Mouse (Mus musculus): Measurements from ENCODE around the gene Rabif.

Rabif gene

GRCm38 (mm10) chr1:134552396-134552795, 57.9 kb downstream of the Rabif start:
- no peak for DNase-seq (ENCODE audit: low read depth, low spot score)

GRCm38 (mm10) chr1:134555240-134555870, 60.9 kb downstream of the Rabif start:
- no peak for DNase-seq (ENCODE audit: low read depth, low spot score)

GRCm38 (mm10) chr1:134555871-134556670, 61.6 kb downstream of the Rabif start:
- no peak for DNase-seq (ENCODE audit: low read depth, low spot score)

- DNase-seq (ENCODE audit: low read depth, low spot score) = peak; percentile 94
Measured at GRCm38 (mm10) chr1:134556671-134557218, 62.3 kb downstream of the Rabif start.
